Mouse (Mus musculus) limb, embryonic 14.5 days (tissue): ENCODE results near the gene Opn3. TPM values are rescaled to one million over a fixed set of nuclear protein-coding genes. Genes with fewer than 3 reads are reported as not detected.

Source experiments
- ATAC-seq: fragments of 200-750 bp; cut with Nextera tagmentation; 2 replicates; pipeline ENCODE4 v1.8.0; 2017; ENCODE audit warnings: low read depth, moderate number of reproducible peaks, moderate TSS enrichment; ENCODE audit not compliant: low FRiP score
- DNase-seq: peaks from one replicate; pipeline ENCODE4 v3.0.0-alpha.2; 2015; ENCODE audit warnings: low spot score
- H3K27ac ChIP-seq: fragments of 300-500 bp; sonication (generic); replicated peaks from 2 replicates; pipeline ENCODE4 v1.5.1; 2014; ENCODE audit warnings: low read depth, mild to moderate bottlenecking, low read length, moderate library complexity, mixed read lengths
- H3K27me3 ChIP-seq: fragments of 300-500 bp; sonication (generic); 2 replicates; pipeline ENCODE4 v1.6.1; 2014; ENCODE audit warnings: low read length, mixed read lengths; ENCODE audit not compliant: control insufficient read depth, insufficient read depth
- H3K36me3 ChIP-seq: fragments of 300-500 bp; sonication (generic); 2 replicates; pipeline ENCODE4 v1.6.1; 2014; ENCODE audit warnings: mild to moderate bottlenecking, low read length, moderate library complexity, mixed read lengths; ENCODE audit not compliant: control insufficient read depth, insufficient read depth
- H3K4me1 ChIP-seq: fragments of 300-500 bp; sonication (generic); 2 replicates; pipeline ENCODE4 v1.6.1; 2014; ENCODE audit warnings: antibody characterized with exemption, low read length, mixed read lengths; ENCODE audit not compliant: control insufficient read depth, insufficient read depth
- H3K4me2 ChIP-seq: fragments of 300-500 bp; sonication (generic); replicated peaks from 2 replicates; pipeline ENCODE4 v1.6.1; 2014; ENCODE audit warnings: low read depth, mild to moderate bottlenecking, low read length, moderate library complexity; ENCODE audit not compliant: severe bottlenecking
- H3K4me3 ChIP-seq: fragments of 300-500 bp; sonication (generic); replicated peaks from 2 replicates; pipeline ENCODE4 v1.5.1; 2014; ENCODE audit warnings: low read length
- H3K9ac ChIP-seq: fragments of 300-500 bp; sonication (generic); 2 replicates; pipeline ENCODE4 v1.6.1; 2014; ENCODE audit warnings: mild to moderate bottlenecking, low read depth, low read length, moderate library complexity; ENCODE audit not compliant: severe bottlenecking
- H3K9me3 ChIP-seq: fragments of 300-500 bp; sonication (generic); 2 replicates; pipeline ENCODE4 v1.6.1; 2016; ENCODE audit warnings: low read length; ENCODE audit not compliant: control insufficient read depth
- POLR2A ChIP-seq: fragments of 200-500 bp; IDR thresholded peaks from 2 replicates; pipeline ENCODE4 v1.8.0; 2012; ENCODE audit warnings: inconsistent platforms, mild to moderate bottlenecking, moderate library complexity, borderline replicate concordance; ENCODE audit not compliant: insufficient read depth, insufficient read length; ENCODE audit errors: extremely low read depth
- WGBS: fragments of 180-500 bp; shearing (Covaris S2); extraction: QIAGEN DNeasy Blood & Tissue Kit; methylation state at CpG from one replicate; pipeline ENCODE4 v1.1.7; 2014; 5-methylcytosine and 5-hydroxymethylcytosine counted together
- polyA plus RNA-seq, 2 experiments: library from polyadenylated mRNA; depleted of rRNA in 1 of 2; stranded (reverse) in 1 of 2; unstranded in 1 of 2; fragments of >200 nt; fragmentation: Nextera tagmentation in 1 of 2; extraction: Ambion mirVana in 1 of 2; gene quantifications; 2 replicates each; pipeline versions ENCODE4 v1.2.1 to v1.2.3; 2012 to 2014

Opn3 gene
- 2.6 and 2.9 TPM in 2 replicates for polyA plus RNA-seq (2012; rRNA removed)
- polyA plus RNA-seq (2014; fragmentation: Nextera tagmentation; extraction: Ambion mirVana), result 6.1 and 6.5 TPM in 2 replicates

DNA sequence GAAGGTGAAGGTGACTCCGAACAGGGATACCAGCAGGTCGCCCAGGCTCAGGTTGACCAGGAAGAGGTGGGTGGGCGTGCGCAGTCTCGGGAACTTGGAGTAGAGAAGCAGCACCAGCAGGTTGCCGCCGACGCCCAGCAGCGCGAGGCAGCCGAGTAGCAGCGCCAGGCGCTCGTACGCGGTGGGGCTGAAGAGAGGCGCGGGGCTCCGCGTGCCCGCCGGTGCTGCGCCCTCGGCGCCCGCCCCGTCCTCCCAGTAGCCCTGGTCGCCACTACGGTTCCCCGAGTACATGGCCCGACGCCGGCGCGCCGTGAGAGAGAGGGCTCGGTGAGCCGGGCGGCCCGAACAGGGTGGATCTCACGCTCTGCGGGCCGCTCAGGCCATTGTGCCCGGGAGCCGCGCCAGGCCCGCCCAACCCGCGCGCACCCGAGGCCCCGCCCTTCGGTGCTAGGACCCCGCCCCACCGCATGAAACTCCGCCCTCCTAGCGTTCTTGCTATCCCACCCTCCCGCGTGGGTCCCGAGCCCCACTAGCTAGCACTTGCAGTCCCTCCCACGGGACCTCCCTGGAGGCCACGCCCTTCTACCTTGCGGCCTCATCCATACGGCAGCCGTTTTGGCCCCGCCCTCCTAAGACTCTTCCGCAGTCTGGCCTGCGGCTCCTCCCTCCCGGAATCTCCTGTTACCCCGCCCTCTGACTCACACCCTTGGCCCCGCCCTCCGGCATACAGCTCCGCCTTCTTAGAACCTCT, at the start of gene Opn3, which contains the start of gene Chml:
Opn3 (minus strand) TSS at position 531 of the 751 bp plus-strand sequence.
Chml (minus strand) TSS at position 656 of the 751 bp plus-strand sequence.
- peak; percentile 88; the same call in 1 of the 2 replicates for TF ChIP-seq POLR2A
- Histone ChIP-seq H3K4me2 (peak within 1 kb of the TSS; percentile 82), H3K27me3 (no peaks in the 10 kb centered on the region), H3K36me3 (peaks cover 4% of the 10 kb centered on the region; the same call in 1 of the 2 replicates), H3K27ac (peak within 1 kb of the TSS; percentile 74), H3K4me1 (peaks cover 12% of the 10 kb centered on the region), H3K9me3 (no peaks in the 10 kb centered on the region), H3K4me3 (peak within 1 kb of the TSS; percentile 75), H3K9ac (peak within 1 kb of the TSS; percentile 80)
- DNase-seq, result peak; percentile 98
- under 1% methylated on average over 19 of the region's 73 CpGs for WGBS
- ATAC-seq, result peak; percentile 96

DNA sequence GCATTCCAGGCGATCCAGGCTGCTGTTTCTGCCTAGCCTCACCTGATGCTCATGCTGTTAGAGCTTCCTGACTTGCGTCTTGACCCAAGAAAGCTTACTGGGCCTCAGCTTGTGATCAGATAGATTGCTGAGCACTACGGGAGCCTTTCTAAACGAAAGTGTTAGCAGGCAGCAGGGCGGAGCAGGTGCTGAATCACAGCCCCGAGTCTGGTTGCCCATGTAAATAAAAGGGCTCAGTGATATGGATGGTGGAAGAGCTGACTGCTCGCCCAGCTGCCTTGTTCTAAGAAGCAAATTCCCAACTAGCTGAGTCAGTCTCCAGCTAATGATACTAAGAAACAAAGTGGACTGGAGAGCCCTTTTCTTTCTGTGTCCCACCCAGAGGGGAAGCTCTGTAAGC, 33.2 kb upstream of the Opn3 start:
- ATAC-seq (no peak), DNase-seq (no peak)
- 33% methylated on average over 7 of the region's 7 CpGs for WGBS

DNA sequence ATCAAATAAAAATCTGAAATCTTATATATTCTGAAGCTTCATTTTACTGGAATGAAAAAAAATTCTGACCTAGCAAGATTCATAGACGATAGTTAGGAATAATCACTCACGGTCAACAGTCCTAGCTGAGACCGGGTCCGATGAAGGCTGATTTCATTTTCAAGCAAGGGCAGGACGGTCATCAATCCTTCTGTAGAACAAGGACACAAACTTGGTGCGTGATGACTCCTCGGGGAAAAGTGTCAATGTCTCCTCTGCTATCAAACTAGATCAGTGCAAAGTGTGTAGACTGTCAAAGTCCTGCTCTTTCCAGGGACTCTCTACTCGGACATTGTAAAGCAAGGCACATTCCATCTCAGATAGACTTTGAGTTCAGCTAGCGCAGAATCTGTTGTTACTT, 24.3 kb upstream of the Opn3 start:
- ATAC-seq, result no peak
- H3K36me3 ChIP-seq, result no peaks in the 10 kb centered on the region
- WGBS, result 87% methylated on average over 9 of the region's 9 CpGs

More for the DNA sequence above, 33.2 kb upstream of the Opn3 start:
- 0 out of 2 replicates have a peak, but pooled peaks cover 2% of the 10 kb centered on the region for H3K4me1 ChIP-seq
- H3K9ac ChIP-seq, result no peak overlapping the region
- H3K4me2 ChIP-seq, result no peak overlapping the region
- H3K27me3 ChIP-seq, result no peaks in the 10 kb centered on the region
- no peak overlapping the region for H3K27ac ChIP-seq
- no peaks in the 10 kb centered on the region for H3K36me3 ChIP-seq
- no peak for TF ChIP-seq POLR2A
- H3K9me3 ChIP-seq, result no peaks in the 10 kb centered on the region
- no peak overlapping the region for H3K4me3 ChIP-seq

DNA sequence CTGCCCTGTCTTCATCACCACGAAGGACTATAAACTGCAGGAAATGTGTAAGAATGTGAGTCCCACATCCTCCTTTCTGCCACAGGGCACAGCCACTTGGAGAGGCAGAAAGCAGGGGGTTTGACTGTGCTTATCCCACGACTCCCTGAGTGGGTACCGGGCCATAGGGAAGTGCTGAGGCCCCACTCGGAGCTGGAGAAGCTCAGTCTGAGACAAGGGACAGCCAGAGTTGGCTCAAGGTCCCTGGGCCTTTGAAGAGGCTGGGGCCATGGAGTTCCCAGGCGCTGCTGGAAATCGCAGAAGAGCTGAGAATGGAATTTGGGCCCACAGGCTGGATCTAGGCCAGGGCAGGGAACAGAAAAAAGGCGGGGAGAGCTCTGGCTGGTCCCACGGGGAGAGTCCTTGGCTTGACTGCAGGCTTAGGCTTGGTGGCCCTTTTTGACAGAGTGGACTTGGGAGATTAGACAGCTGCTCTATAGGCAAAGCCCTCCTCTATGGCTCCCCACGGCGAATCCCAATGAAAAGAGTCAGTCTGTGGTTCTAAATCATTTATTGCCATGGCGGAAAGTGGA, 19.8 kb upstream of the Opn3 start:
- H3K9ac ChIP-seq, result no peak overlapping the region
- no peak overlapping the region for H3K4me2 ChIP-seq
- no peak for DNase-seq
- ATAC-seq, result no peak
- no peaks in the 10 kb centered on the region for H3K36me3 ChIP-seq
- H3K27me3 ChIP-seq, result no peaks in the 10 kb centered on the region
- H3K4me1 ChIP-seq, result no peaks in the 10 kb centered on the region
- WGBS, result 72% methylated on average over 11 of the region's 11 CpGs
- no peaks in the 10 kb centered on the region for H3K9me3 ChIP-seq
- no peak overlapping the region for H3K4me3 ChIP-seq
- no peak for TF ChIP-seq POLR2A
- no peak overlapping the region for H3K27ac ChIP-seq

More for the DNA sequence above, 24.3 kb upstream of the Opn3 start:
- H3K4me2 ChIP-seq, result no peak overlapping the region
- H3K4me1 ChIP-seq, result no peaks in the 10 kb centered on the region
- H3K27me3 ChIP-seq, result no peaks in the 10 kb centered on the region
- no peak overlapping the region for H3K4me3 ChIP-seq
- no peaks in the 10 kb centered on the region for H3K9me3 ChIP-seq
- no peak overlapping the region for H3K27ac ChIP-seq
- no peak for TF ChIP-seq POLR2A
- no peak overlapping the region for H3K9ac ChIP-seq
- no peak for DNase-seq

DNA sequence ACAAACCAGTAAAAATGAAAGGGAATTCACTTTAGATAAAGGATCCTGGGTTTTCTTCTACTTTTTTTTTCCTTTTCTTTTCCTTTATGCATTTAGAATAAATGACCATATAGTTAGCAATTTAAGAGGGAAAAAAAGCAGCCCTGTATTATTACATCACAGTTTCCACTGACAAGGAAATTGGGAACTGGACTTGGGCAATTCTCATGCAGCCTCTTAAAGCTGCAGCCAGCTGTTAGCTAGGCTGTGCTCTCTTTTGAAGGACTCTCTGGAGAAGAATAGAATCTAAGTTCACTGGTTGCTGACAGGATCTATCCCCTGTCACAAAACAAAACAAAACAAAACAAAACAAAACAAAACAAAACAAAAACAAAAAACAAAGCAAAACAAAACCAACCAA, 15.4 kb upstream of the Opn3 start:
- Histone ChIP-seq H3K36me3 (no peaks in the 10 kb centered on the region), H3K27me3 (no peaks in the 10 kb centered on the region), H3K4me3 (no peak overlapping the region), H3K9me3 (no peaks in the 10 kb centered on the region), H3K4me2 (no peak overlapping the region), H3K9ac (no peak overlapping the region), H3K27ac (no peak overlapping the region), H3K4me1 (no peaks in the 10 kb centered on the region)
- DNase-seq (no peak), ATAC-seq (no peak)
- TF ChIP-seq POLR2A, result no peak
